Mouse (Mus musculus) kidney, postnatal 0 days (tissue): Measurements from ENCODE around the gene Aqp11. TPM values are rescaled to one million over a fixed set of nuclear protein-coding genes. Genes with fewer than 3 reads are reported as not detected.
A peak's percentile ranks its signal among the peaks of the same experiment; 100 is the strongest.

ENCODE experiments used
- ATAC-seq: fragments of 200-750 bp; cut with Nextera tagmentation; replicated peaks from 2 replicates; pipeline ENCODE4 v1.8.0; 2017; ENCODE audit warnings: low read depth, moderate number of reproducible peaks, moderate TSS enrichment, moderate library complexity; ENCODE audit not compliant: low FRiP score
- DNase-seq: peaks from one replicate; pipeline ENCODE4 v3.0.0-alpha.2; 2016; ENCODE audit warnings: low spot score
- H3K27ac ChIP-seq: fragments of 300-500 bp; sonication (generic); 2 replicates; pipeline ENCODE4 v1.5.1; 2014; ENCODE audit warnings: mild to moderate bottlenecking
- H3K27me3 ChIP-seq: fragments of 300-500 bp; sonication (generic); 2 replicates; pipeline ENCODE4 v1.6.1; 2014; ENCODE audit warnings: low read length, mixed read lengths; ENCODE audit not compliant: insufficient read depth
- H3K36me3 ChIP-seq: fragments of 300-500 bp; sonication (generic); 2 replicates; pipeline ENCODE4 v1.6.1; 2014; ENCODE audit warnings: low read length, mixed read lengths; ENCODE audit not compliant: insufficient read depth
- H3K4me1 ChIP-seq: fragments of 300-500 bp; sonication (generic); replicated peaks from 2 replicates; pipeline ENCODE4 v1.6.1; 2014; ENCODE audit warnings: antibody characterized with exemption, low read length, mixed read lengths; ENCODE audit not compliant: insufficient read depth
- H3K4me2 ChIP-seq: fragments of 300-500 bp; sonication (generic); 2 replicates; pipeline ENCODE4 v1.6.1; 2014; ENCODE audit warnings: mild to moderate bottlenecking, low read length, moderate library complexity, mixed read lengths
- H3K4me3 ChIP-seq: fragments of 300-500 bp; sonication (generic); replicated peaks from 2 replicates; pipeline ENCODE4 v1.5.1; 2014; ENCODE audit warnings: low read depth, low read length
- H3K9ac ChIP-seq: fragments of 300-500 bp; sonication (generic); 2 replicates; pipeline ENCODE4 v1.6.1; 2014; ENCODE audit warnings: low read depth, low read length
- H3K9me3 ChIP-seq: fragments of 300-500 bp; sonication (generic); replicated peaks from 2 replicates; pipeline ENCODE4 v1.6.1; 2016; ENCODE audit warnings: low read length, inconsistent platforms, mixed read lengths
- CTCF ChIP-seq: IDR thresholded peaks from 2 replicates; pipeline ENCODE4 v1.5.1; 2016; ENCODE audit warnings: antibody characterized with exemption, low read depth, mild to moderate bottlenecking, moderate library complexity
- WGBS: fragments of 180-500 bp; shearing (Covaris S2); extraction: QIAGEN DNeasy Blood & Tissue Kit; methylation state at CpG from one replicate; pipeline ENCODE4 v1.1.7; 2014; 5-methylcytosine and 5-hydroxymethylcytosine counted together
- polyA plus RNA-seq: library from polyadenylated mRNA; unstranded; fragments of >200 nt; fragmentation: Nextera tagmentation; extraction: Ambion mirVana; gene quantifications from 2 replicates; pipeline ENCODE4 v1.2.1, GENCODE M21; 2015

The Aqp11 gene
- polyA plus RNA-seq, 1 experiment from 2014 or later = 36.9 TPM

DNA sequence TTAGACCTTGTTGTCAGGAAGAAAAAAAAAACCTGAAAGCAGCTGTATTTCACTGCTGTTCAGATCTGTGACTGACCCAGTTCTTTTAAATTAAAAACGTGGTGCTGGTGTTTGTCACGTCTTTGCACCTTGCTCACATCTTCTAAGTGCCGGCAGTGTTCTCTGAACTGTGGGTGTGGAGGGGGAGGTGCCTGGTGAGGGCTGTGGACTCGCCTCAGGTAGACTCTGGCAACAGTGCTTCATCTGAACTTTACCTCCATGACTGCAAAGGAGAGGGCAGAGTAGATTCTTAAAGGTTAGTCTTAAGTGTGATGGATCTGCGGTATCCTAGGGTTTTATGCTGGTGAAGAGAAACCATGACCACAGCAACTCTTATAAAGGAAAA is 27.9 kb upstream of the Aqp11 start:
- Histone ChIP-seq H3K9ac (no peak overlapping the region), H3K27ac (no peak overlapping the region), H3K4me1 (no peaks in the 10 kb centered on the region), H3K9me3 (no peaks in the 10 kb centered on the region), H3K4me3 (no peak overlapping the region), H3K27me3 (no peaks in the 10 kb centered on the region), H3K4me2 (no peak overlapping the region), H3K36me3 (no peaks in the 10 kb centered on the region)
- no peak for ATAC-seq
- WGBS = 75% methylated on average over 5 of the region's 5 CpGs
- no peak for DNase-seq
- TF ChIP-seq CTCF = no peak

DNA sequence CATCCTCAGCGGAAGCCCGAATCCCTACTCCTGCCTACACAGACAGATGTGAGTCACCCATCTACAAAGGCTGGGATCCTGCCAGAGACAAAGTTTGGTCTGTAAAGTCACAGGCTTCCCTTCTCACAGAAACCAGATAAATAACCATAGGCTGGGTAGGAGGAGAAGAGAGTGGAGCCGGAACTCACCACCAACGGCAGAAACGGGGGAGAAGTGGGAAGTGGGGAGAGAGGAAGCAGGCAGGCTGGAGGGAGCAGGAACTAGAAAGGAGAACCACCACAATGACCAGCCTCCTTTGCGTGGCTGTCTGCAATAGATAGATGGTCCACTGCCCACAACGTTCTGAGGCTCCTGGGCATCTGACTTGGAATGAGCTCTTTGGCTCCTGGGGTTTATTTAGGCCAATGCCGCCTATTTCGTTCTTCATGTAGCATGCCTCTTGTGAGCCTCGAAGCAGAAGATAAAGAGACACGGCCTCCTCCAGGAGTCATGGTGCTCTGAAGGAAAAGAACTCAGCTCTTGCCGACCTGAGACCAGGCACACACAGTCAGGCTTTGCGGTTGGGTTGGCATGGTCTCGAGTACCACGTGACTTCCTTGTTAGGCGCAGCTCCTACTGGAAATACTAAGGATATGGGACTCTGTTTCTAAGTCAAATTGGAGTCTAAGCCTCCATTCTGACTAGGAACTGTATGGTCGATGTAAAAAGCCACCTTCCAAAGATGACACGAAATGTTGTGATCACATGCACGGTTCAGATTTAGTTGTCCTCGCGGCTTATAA is 27.3 kb upstream of the Aqp11 start:
- WGBS = 87% methylated on average over 21 of the region's 21 CpGs
- TF ChIP-seq CTCF = no peak
- Histone ChIP-seq H3K4me1 (no peaks in the 10 kb centered on the region), H3K27ac (no peak overlapping the region), H3K9me3 (no peaks in the 10 kb centered on the region), H3K4me3 (no peak overlapping the region), H3K27me3 (no peaks in the 10 kb centered on the region), H3K4me2 (no peak overlapping the region), H3K9ac (no peak overlapping the region), H3K36me3 (no peaks in the 10 kb centered on the region)
- ATAC-seq (no peak), DNase-seq (no peak)

DNA sequence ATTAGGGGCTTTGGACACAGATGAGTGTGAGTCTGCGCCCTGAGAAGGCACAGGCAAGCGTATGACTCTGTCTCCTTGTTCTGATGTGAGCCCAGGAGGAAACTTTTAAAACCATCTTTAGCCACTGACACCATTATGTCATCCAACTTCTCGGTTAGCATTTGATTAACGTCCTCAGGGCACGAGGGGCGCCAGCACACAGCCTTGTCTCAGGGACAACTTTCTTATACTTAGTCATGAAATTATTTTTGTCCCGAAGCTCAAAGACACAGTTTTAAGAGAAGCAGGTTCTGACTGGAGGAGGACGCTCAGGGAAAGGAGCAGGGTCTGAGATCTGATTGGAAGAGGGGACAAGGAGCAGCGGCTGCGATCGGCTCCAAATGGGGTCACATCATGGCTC is 26.5 kb upstream of the Aqp11 start:
- no peak overlapping the region for H3K27ac ChIP-seq
- no peaks in the 10 kb centered on the region for H3K4me1 ChIP-seq
- H3K27me3 ChIP-seq = no peaks in the 10 kb centered on the region
- H3K9ac ChIP-seq = no peak overlapping the region
- no peaks in the 10 kb centered on the region for H3K9me3 ChIP-seq
- H3K4me2 ChIP-seq = no peak overlapping the region
- no peak for TF ChIP-seq CTCF
- no peaks in the 10 kb centered on the region for H3K36me3 ChIP-seq
- no peak overlapping the region for H3K4me3 ChIP-seq
- ATAC-seq (no peak), DNase-seq (no peak)
- 67% methylated on average over 11 of the region's 11 CpGs for WGBS

DNA sequence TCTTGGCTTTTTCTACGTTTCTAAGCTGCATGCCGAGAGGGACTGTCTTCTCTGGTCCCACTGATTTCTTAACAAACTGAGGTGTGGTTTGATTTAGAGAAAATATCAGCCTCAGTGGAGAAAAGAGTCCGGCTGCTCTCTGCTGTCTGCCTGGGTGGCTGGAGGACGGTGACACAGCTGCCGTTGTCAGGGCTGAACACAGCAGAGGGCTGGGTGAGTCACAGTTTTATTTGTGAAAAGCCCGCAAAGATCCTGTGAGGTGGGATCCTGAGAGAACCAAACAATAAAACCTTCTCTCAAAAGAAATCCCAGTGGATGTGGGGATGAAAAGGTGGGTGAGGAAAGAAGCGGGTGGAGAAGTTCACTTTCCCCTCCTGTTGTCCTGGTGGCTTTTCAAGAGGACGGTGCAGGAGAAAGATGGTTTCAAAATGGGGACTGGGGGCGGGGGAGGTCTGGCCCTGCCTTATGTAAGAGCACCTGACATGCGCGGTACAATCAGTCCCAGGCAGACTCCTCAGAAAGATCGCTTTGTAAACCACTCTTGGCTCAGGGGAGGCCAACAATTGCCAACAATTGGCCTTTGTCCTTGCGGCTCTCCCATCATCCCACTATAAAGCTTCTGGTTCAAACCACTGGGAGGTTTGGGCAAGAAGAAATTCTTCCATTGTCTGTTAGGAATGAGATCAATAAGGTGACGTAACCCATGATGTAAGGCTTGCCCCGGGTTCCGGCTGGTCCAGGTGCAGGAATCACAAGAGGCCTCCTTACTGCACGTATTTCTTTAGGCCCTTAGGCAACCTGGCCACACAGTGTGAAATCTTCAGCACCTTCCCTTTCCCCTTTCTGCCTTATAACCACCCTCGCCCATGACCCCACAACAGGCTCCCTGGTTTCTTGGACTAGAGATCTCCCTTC is 19.1 kb upstream of the Aqp11 start:
- no peak overlapping the region for H3K4me2 ChIP-seq
- no peaks in the 10 kb centered on the region for H3K27me3 ChIP-seq
- H3K9ac ChIP-seq = no peak overlapping the region
- no peak overlapping the region for H3K4me3 ChIP-seq
- no peak overlapping the region for H3K27ac ChIP-seq
- no peaks in the 10 kb centered on the region for H3K4me1 ChIP-seq
- no peaks in the 10 kb centered on the region for H3K36me3 ChIP-seq
- 65% methylated on average over 18 of the region's 18 CpGs for WGBS
- ATAC-seq = no peak
- no peak for TF ChIP-seq CTCF
- no peaks in the 10 kb centered on the region for H3K9me3 ChIP-seq
- no peak for DNase-seq

DNA sequence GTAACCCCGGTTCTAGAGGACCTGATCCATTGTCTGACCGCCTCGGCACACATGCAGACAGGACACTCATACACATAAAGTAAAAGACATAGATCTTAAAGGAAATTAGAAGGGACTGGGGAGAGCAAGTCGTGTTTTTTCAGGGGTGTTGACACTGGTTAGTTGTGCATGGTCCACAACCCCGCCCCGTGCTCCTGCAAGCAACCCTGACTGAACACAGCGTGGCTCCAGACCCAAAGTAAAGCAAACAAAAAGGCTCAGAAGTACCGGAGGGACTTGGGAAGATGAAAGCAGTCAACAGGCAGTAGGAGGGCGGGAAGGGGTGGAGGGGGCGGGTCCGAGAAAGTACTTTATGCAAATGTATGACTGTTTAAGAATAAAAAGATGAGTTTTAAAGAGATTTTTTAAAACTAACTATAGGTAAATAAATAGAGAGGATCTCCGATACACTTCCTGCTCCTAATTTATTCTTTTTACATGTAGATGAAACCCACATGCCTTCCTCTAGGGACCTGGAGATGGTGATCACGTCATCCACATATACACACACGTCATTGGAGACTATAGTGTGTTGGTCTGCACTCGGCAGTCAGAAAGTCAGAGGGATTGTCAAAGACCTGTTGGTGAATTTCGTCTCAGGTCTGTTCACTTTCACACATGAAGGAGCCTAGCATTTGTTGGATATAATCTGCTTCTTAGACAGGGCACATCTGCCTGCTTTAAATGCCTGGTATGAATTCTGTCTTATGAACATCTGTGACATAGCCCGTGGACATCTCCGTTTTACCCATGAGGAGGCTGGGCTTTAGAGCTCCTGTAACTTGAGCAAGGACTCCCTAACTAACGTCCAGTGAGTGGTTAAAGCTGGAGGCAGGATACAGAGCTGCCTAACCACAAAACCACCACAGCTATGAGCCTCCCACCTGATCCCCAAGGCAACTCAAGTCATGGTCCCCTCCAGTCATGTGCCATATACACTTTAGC is 11.4 kb upstream of the Aqp11 start:
- H3K36me3 ChIP-seq = no peaks in the 10 kb centered on the region
- peak overlapping the region; percentile 48 for H3K4me2 ChIP-seq
- 0 out of 2 replicates have a peak overlapping the region, but pooled peaks have one; percentile 3 for H3K4me3 ChIP-seq
- no peak for TF ChIP-seq CTCF
- ATAC-seq = no peak
- peaks cover 10% of the 10 kb centered on the region; the same call in 1 of the 2 replicates for H3K4me1 ChIP-seq
- no peaks in the 10 kb centered on the region for H3K9me3 ChIP-seq
- peak overlapping the region; percentile 31; the same call in 1 of the 2 replicates for H3K9ac ChIP-seq
- H3K27ac ChIP-seq = peak overlapping the region; percentile 77
- peak; percentile 49 for DNase-seq
- 32% methylated on average over 19 of the region's 19 CpGs for WGBS
- no peaks in the 10 kb centered on the region for H3K27me3 ChIP-seq
